Mouse (Mus musculus): ENCODE measurements around the gene Gm11027.

DNA sequence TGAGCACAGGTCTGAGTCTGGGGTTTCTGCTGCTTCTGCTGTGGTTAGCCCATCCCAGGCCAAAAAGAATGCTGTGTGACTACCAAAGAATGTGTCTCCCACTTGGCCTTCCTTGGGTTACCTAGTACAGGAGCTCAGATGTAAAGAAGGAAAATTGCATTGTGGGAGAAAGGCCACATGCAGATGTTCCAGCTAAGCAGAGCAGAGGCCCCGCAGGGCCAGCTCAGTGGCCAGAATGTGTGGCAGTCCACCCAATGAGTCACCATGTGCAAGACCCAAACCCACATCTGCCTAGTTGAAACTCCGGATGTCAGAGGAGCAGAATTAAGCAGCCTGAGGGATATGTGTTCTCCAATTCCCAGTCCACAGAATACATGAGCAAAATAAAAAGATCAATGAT, 16.9 kb upstream of the Gm11027 start:
- TF ChIP-seq POLR2A (IDR thresholded peaks at IDR 0.05; ENCODE audit: insufficient read length, low read depth) (no peak), MAX (IDR thresholded peaks at IDR 0.05; ENCODE audit: low read depth) (no peak), MYOD1 (IDR thresholded peaks at IDR 0.05; ENCODE audit: control insufficient read depth in 1 of 3, insufficient read length in 2 of 3, low read depth in 2 of 3) (no peak), TCF3 (IDR thresholded peaks at IDR 0.05; ENCODE audit: insufficient read length, low read depth) (no peak), E2F4 (IDR thresholded peaks at IDR 0.05; ENCODE audit: insufficient read depth) (no peak), USF1 (IDR thresholded peaks at IDR 0.05; ENCODE audit: low read depth) (no peak), CEBPB (IDR thresholded peaks at IDR 0.05; ENCODE audit: insufficient read depth, poor library complexity, severe bottlenecking) (no peak), POLR2AphosphoS2 (IDR thresholded peaks at IDR 0.05; ENCODE audit: insufficient read length, low read depth) (no peak), TCF12 (IDR thresholded peaks at IDR 0.05; ENCODE audit: insufficient read depth, poor library complexity, severe bottlenecking) (no peak), SRF (IDR thresholded peaks at IDR 0.05; ENCODE audit: control insufficient read depth, insufficient read length, low read depth) (no peak), MYOG (IDR thresholded peaks at IDR 0.05; ENCODE audit: control insufficient read depth in 1 of 3, insufficient read depth in 1 of 3, insufficient read length in 2 of 3, low read depth in 2 of 3) (no peak), REST (IDR thresholded peaks at IDR 0.05; ENCODE audit: insufficient read depth, insufficient read length) (no peak)

Measured in myocyte (in vitro differentiated cells).